Mouse (Mus musculus) myocyte (in vitro differentiated cells): ENCODE results near the gene 1700057G04Rik. TPM values are rescaled to one million over a fixed set of nuclear protein-coding genes. Genes with fewer than 3 reads are reported as not detected.
"Not testable (repeated sequence)": the region's sequence is repeated elsewhere in the genome, so short reads cannot be mapped to it uniquely, and the experiment has no call there.

Experiments
- H3K27me3 ChIP-seq: one replicate; pipeline ENCODE4 v1.6.1; 2011; ENCODE audit not compliant: control insufficient read depth, insufficient read depth, insufficient read length
- H3K36me3 ChIP-seq: one replicate; pipeline ENCODE4 v1.6.1; 2011; ENCODE audit not compliant: control insufficient read depth, insufficient read depth
- H3K4me2 ChIP-seq: one replicate; pipeline ENCODE4 v1.6.1; 2011; ENCODE audit warnings: low read depth, control low read depth
- H3K4me3 ChIP-seq: one replicate; pipeline ENCODE4 v1.5.1; 2011; ENCODE audit warnings: mild to moderate bottlenecking, control low read depth, moderate library complexity
- H3K79me2 ChIP-seq: one replicate; pipeline ENCODE4 v1.6.1; 2011; ENCODE audit not compliant: control insufficient read depth, insufficient read depth
- H3ac ChIP-seq: one replicate; pipeline ENCODE4 v1.6.1; 2011; ENCODE audit not compliant: control insufficient read depth, insufficient read length
- CEBPB ChIP-seq: IDR thresholded peaks from 2 replicates; pipeline ENCODE4 v1.6.1; 2011; ENCODE audit warnings: mild to moderate bottlenecking, moderate library complexity; ENCODE audit not compliant: poor library complexity, insufficient read depth, severe bottlenecking
- E2F4 ChIP-seq: IDR thresholded peaks from one replicate; pipeline ENCODE4 v1.6.1; 2011; ENCODE audit warnings: mild to moderate bottlenecking, control low read depth, moderate library complexity; ENCODE audit not compliant: insufficient read depth
- MAX ChIP-seq: IDR thresholded peaks from one replicate; pipeline ENCODE4 v1.6.1; 2011; ENCODE audit warnings: low read depth, mild to moderate bottlenecking, control low read depth
- MYOD1 ChIP-seq, 3 experiments: IDR thresholded peaks; one replicate each; pipeline ENCODE4 v1.6.1; 2011; ENCODE audit warnings: control low read depth in 2 of 3, low read depth in 2 of 3, mild to moderate bottlenecking in 2 of 3, moderate library complexity in 1 of 3; ENCODE audit not compliant: insufficient read length in 2 of 3, control insufficient read depth in 1 of 3
- MYOG ChIP-seq, 3 experiments: IDR thresholded peaks; one replicate each; pipeline ENCODE4 v1.6.1; 2011; ENCODE audit warnings: control low read depth in 2 of 3, low read depth in 2 of 3, mild to moderate bottlenecking in 2 of 3; ENCODE audit not compliant: insufficient read length in 2 of 3, control insufficient read depth in 1 of 3, insufficient read depth in 1 of 3
- POLR2A ChIP-seq: IDR thresholded peaks from one replicate; pipeline ENCODE4 v1.6.1; 2011; ENCODE audit warnings: low read depth, mild to moderate bottlenecking, control low read depth, moderate library complexity; ENCODE audit not compliant: insufficient read length
- POLR2AphosphoS2 ChIP-seq: IDR thresholded peaks from one replicate; pipeline ENCODE4 v1.6.1; 2011; ENCODE audit warnings: low read depth, control low read depth; ENCODE audit not compliant: insufficient read length
- REST ChIP-seq: IDR thresholded peaks from one replicate; pipeline ENCODE4 v1.6.1; 2011; ENCODE audit warnings: mild to moderate bottlenecking, control low read depth, moderate library complexity; ENCODE audit not compliant: insufficient read depth, insufficient read length
- SRF ChIP-seq: IDR thresholded peaks from one replicate; pipeline ENCODE4 v1.6.1; 2011; ENCODE audit warnings: low read depth; ENCODE audit not compliant: control insufficient read depth, insufficient read length
- TCF12 ChIP-seq: IDR thresholded peaks from one replicate; pipeline ENCODE4 v1.6.1; 2011; ENCODE audit warnings: mild to moderate bottlenecking, control low read depth; ENCODE audit not compliant: poor library complexity, insufficient read depth, severe bottlenecking
- TCF3 ChIP-seq: IDR thresholded peaks from one replicate; pipeline ENCODE4 v1.6.1; 2011; ENCODE audit warnings: low read depth, control low read depth; ENCODE audit not compliant: insufficient read length
- USF1 ChIP-seq: IDR thresholded peaks from one replicate; pipeline ENCODE4 v1.6.1; 2011; ENCODE audit warnings: low read depth, mild to moderate bottlenecking, control low read depth, moderate library complexity
- polyA plus RNA-seq: library from polyadenylated mRNA; unstranded; fragments of >200 nt; fragmentation: generic; extraction: Trizol; gene quantifications from one replicate; pipeline ENCODE4 v1.2.1, GENCODE M21; 2012; ENCODE audit warnings: missing spikeins

The 1700057G04Rik gene
- polyA plus RNA-seq, 1 experiment, result 0.12 TPM

DNA sequence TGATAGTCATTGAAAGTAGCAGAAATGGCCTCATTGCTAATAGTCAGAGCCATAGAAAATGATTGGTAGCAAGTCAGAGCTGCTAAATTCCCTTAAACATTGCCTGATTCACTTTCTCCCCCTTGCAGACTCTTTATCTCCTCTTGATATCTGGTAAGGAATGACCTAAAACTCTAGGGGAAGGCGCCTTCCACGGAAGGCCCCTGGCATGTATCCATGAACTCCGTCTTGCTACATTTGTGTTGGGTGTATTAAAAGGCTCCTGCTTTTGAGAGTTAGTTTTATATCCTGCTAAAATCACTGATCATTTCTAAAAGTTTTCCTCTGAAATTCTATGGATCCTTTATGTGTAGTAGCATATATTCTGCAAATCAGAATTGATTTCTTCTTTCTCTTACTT lies 7.6 kb downstream of the 1700057G04Rik start:
- no peak overlapping the region for H3K4me2 ChIP-seq
- no peak for TF ChIP-seq MYOG (IDR thresholded peaks at IDR 0.05; ENCODE audit: control insufficient read depth in 1 of 3, insufficient read depth in 1 of 3, insufficient read length in 2 of 3, low read depth in 2 of 3)

DNA sequence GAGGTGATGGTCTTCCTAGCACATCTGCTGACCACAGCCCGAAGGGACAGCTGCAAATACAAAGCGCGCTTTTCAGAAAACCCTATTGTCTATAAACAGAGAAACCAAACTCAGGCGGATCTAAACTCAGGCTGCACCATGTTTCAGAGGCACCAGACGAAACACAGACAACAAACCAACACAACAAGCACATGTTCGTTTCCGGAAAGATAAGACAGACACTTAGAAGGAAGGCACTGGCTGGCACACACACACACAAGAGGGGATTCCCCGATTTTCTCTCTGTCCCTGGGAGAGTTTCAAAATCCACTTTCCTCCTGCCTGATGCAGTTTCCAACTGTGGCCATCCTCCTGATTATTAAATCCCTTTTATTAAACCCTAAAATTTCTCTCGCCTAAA lies 16.8 kb downstream of the 1700057G04Rik start:
- not testable (repeated sequence) for H3K4me3 ChIP-seq, H3K27me3 ChIP-seq, H3K4me2 ChIP-seq, H3K36me3 ChIP-seq, H3K79me2 ChIP-seq, H3ac ChIP-seq

More for the DNA sequence above, 7.6 kb downstream of the 1700057G04Rik start:
- no peaks in the 10 kb centered on the region for H3K27me3 ChIP-seq
- H3K4me3 ChIP-seq, result no peak overlapping the region
- no peak overlapping the region for H3ac ChIP-seq
- no peaks in the 10 kb centered on the region for H3K36me3 ChIP-seq
- no peaks in the 10 kb centered on the region for H3K79me2 ChIP-seq

DNA sequence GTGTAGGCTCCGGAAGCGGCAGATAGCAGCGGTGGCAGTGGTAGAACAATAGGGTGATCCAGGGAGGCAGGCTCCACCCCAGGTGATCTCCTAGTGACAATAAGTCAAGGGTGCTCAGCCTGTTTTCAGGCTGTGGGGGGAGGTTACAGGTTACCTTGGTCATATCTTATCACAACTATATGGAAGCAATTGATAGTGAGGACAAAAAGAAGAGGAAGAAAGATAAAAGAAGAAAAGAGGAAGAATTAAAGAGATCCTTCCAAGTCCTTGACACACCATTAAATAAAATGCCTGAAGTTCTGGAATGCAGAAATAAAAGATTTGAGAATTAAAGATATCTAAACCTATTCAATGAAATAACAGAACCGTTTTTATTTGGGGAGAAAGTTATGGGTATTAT lies 17.6 kb downstream of the 1700057G04Rik start:
- Histone ChIP-seq H3K27me3 (no peaks in the 10 kb centered on the region), H3K79me2 (no peaks in the 10 kb centered on the region), H3K36me3 (no peaks in the 10 kb centered on the region), H3K4me2 (no peak overlapping the region), H3K4me3 (no peak overlapping the region), H3ac (no peak overlapping the region)
- TF ChIP-seq USF1, result no peak
- TF ChIP-seq MAX, result no peak
- TF ChIP-seq TCF3, result no peak
- TF ChIP-seq TCF12, result no peak
- TF ChIP-seq POLR2AphosphoS2, result no peak
- no peak for TF ChIP-seq SRF
- TF ChIP-seq REST, result no peak

DNA sequence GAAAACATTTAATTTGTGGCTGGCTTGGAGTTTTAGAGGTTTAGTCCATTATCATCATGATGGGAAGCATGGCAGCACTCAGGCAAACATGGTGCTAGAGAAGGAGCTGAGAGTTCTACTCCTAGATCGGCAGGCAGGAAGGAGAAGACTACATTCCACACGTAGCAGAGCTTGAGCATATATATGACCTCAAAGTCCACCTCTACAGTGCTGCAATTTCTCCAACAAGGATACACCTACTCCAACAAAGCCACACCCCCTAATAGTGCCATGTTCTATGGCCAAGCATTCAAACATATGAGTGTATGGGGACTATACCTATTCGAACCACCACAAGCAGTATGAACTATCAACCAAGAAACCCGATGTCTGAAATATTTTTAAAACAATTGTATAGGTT lies 22.2 kb downstream of the 1700057G04Rik start:
- Histone ChIP-seq H3K4me2 (no peak overlapping the region), H3ac (no peak overlapping the region), H3K4me3 (no peak overlapping the region), H3K79me2 (no peaks in the 10 kb centered on the region), H3K36me3 (no peaks in the 10 kb centered on the region), H3K27me3 (no peaks in the 10 kb centered on the region)
- TF ChIP-seq POLR2A (no peak), MYOD1 (IDR thresholded peaks at IDR 0.05; ENCODE audit: control insufficient read depth in 1 of 3, insufficient read length in 2 of 3, low read depth in 2 of 3) (no peak), TCF3 (no peak), MAX (no peak), SRF (no peak), TCF12 (no peak)

DNA sequence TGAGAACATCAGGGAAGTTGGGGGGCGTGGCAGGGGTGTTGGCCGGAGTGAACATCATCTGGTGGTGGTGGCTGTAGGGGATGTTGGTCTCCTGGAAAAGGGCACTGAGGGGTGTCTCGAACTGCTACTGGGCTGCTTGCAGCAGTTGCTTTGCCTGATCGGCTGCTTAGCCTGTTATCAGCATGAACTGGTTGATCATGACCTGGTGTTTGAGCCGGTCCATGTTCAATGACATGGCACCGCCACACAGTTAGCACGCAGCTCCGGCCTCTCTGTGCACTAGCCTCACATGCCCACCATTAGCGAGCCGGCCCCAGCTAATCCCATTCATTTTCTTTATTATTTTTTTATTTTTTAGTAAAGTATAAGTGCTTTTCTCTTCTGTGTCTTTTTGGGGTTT lies 25.7 kb downstream of the 1700057G04Rik start:
- no peaks in the 10 kb centered on the region for H3K36me3 ChIP-seq
- no peaks in the 10 kb centered on the region for H3K27me3 ChIP-seq
- TF ChIP-seq TCF3, result no peak
- no peak for TF ChIP-seq TCF12
- no peak for TF ChIP-seq MAX
- no peak for TF ChIP-seq REST
- TF ChIP-seq SRF, result no peak
- TF ChIP-seq POLR2AphosphoS2, result no peak
- TF ChIP-seq MYOD1 (IDR thresholded peaks at IDR 0.05; ENCODE audit: control insufficient read depth in 1 of 3, insufficient read length in 2 of 3, low read depth in 2 of 3), result no peak
- H3K4me3 ChIP-seq, result no peak overlapping the region
- H3ac ChIP-seq, result no peak overlapping the region
- no peak overlapping the region for H3K4me2 ChIP-seq
- H3K79me2 ChIP-seq, result no peaks in the 10 kb centered on the region

DNA sequence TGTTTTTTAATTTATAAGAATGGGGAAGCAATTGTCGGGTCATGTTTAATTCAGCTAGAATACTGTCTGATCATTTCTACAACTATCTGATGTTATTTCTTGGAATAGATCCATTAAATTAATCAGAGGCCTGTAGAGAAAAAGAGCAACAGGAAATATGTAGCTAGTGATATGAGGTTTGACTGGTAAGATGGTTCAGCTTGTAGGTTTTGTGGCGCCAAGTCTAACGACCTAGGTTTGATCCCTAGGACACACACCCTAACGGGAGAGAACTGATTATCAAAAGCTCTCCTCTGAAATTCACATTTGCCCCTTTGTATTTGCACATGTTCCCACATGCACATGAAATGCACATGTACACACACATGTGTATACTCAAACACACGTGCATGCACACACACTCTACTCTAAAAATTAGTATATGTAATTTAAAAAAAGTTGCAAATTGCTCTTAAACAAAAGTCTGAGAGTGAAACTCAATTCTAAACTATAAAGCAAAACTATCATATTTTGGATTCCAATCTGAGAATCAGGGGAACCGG lies 26.2 kb downstream of the 1700057G04Rik start:
- H3K79me2 ChIP-seq, result no peaks in the 10 kb centered on the region
- no peaks in the 10 kb centered on the region for H3K27me3 ChIP-seq
- TF ChIP-seq TCF12 (no peak), REST (no peak), MAX (no peak), SRF (no peak), MYOD1 (IDR thresholded peaks at IDR 0.05; ENCODE audit: control insufficient read depth in 1 of 3, insufficient read length in 2 of 3, low read depth in 2 of 3) (no peak), CEBPB (no peak), POLR2AphosphoS2 (no peak), POLR2A (no peak), USF1 (no peak), MYOG (IDR thresholded peaks at IDR 0.05; ENCODE audit: control insufficient read depth in 1 of 3, insufficient read depth in 1 of 3, insufficient read length in 2 of 3, low read depth in 2 of 3) (no peak), E2F4 (no peak)
- H3K36me3 ChIP-seq, result no peaks in the 10 kb centered on the region
- no peak overlapping the region for H3K4me2 ChIP-seq
- no peak overlapping the region for H3ac ChIP-seq
- no peak overlapping the region for H3K4me3 ChIP-seq
